Mouse (Mus musculus) stomach, postnatal 0 days (tissue): ENCODE measurements around the gene Nuak2. TPM values are rescaled to one million over a fixed set of nuclear protein-coding genes. Genes with fewer than 3 reads are reported as not detected.

Source experiments
- ATAC-seq: fragments of 200-750 bp; cut with Nextera tagmentation; 2 replicates; pipeline ENCODE4 v1.8.0; 2017; ENCODE audit not compliant: low FRiP score, low TSS enrichment
- DNase-seq: peaks from one replicate; pipeline ENCODE4 v3.0.0-alpha.2; 2016; ENCODE audit warnings: low spot score
- H3K27ac ChIP-seq: fragments of 300-500 bp; sonication (generic); replicated peaks from 2 replicates; pipeline ENCODE4 v1.5.1; 2014; ENCODE audit warnings: mild to moderate bottlenecking, control low read depth
- H3K27me3 ChIP-seq: fragments of 300-500 bp; sonication (generic); 2 replicates; pipeline ENCODE4 v1.6.1; 2014; ENCODE audit warnings: low read length; ENCODE audit not compliant: control insufficient read depth, insufficient read depth
- H3K36me3 ChIP-seq: fragments of 300-500 bp; sonication (generic); 2 replicates; pipeline ENCODE4 v1.6.1; 2014; ENCODE audit warnings: low read length, mixed read lengths; ENCODE audit not compliant: control insufficient read depth, insufficient read depth
- H3K4me1 ChIP-seq: fragments of 300-500 bp; sonication (generic); replicated peaks from 2 replicates; pipeline ENCODE4 v1.6.1; 2014; ENCODE audit warnings: antibody characterized with exemption; ENCODE audit not compliant: control insufficient read depth, insufficient read depth
- H3K4me2 ChIP-seq: fragments of 300-500 bp; sonication (generic); replicated peaks from 2 replicates; pipeline ENCODE4 v1.6.1; 2014; ENCODE audit warnings: low read depth, mild to moderate bottlenecking, control low read depth, moderate library complexity
- H3K4me3 ChIP-seq: fragments of 300-500 bp; sonication (generic); 2 replicates; pipeline ENCODE4 v1.5.1; 2014; ENCODE audit warnings: low read depth, low read length, control low read depth
- H3K9ac ChIP-seq: fragments of 300-500 bp; sonication (generic); 2 replicates; pipeline ENCODE4 v1.6.1; 2014; ENCODE audit warnings: mild to moderate bottlenecking, low read length, control low read depth, mixed read lengths
- H3K9me3 ChIP-seq: fragments of 300-500 bp; sonication (generic); 2 replicates; pipeline ENCODE4 v1.6.1; 2016; ENCODE audit warnings: low read length; ENCODE audit not compliant: control insufficient read depth
- CTCF ChIP-seq: IDR thresholded peaks from 2 replicates; pipeline ENCODE4 v1.5.1; 2016; ENCODE audit warnings: antibody characterized with exemption, low read depth, mild to moderate bottlenecking, moderate library complexity
- EP300 ChIP-seq: optimal IDR thresholded peaks from 2 replicates; pipeline ENCODE3; 2016; ENCODE audit warnings: antibody characterized with exemption
- WGBS: fragments of 180-500 bp; shearing (Covaris S2); extraction: QIAGEN DNeasy Blood & Tissue Kit; methylation state at CpG from one replicate; pipeline ENCODE4 v1.1.7; 2014; 5-methylcytosine and 5-hydroxymethylcytosine counted together
- polyA plus RNA-seq: library from polyadenylated mRNA; unstranded; fragments of >200 nt; fragmentation: Nextera tagmentation; extraction: Ambion mirVana; gene quantifications from 2 replicates; pipeline ENCODE4 v1.2.1, GENCODE M21; 2015

Gene Nuak2
- polyA plus RNA-seq, 1 experiment from 2014 or later = 6.2 TPM

- Histone ChIP-seq H3K4me2 (no peak overlapping the region), H3K9ac (no peak overlapping the region), H3K4me3 (no peak overlapping the region), H3K9me3 (no peaks in the 10 kb centered on the region), H3K27me3 (no peaks in the 10 kb centered on the region), H3K27ac (no peak overlapping the region), H3K4me1 (0 out of 2 replicates have a peak, but pooled peaks cover 2% of the 10 kb centered on the region), H3K36me3 (no peaks in the 10 kb centered on the region)
- 24% methylated on average over 7 of the region's 7 CpGs for WGBS
- DNase-seq (peak; percentile 78), ATAC-seq (peak; percentile 81)
- TF ChIP-seq EP300 (no peak), CTCF (peak; percentile 99)
These were observed 52.0 kb downstream of the Nuak2 start for GRCm38 (mm10) chr1:132367692-132368506.

- no peak overlapping the region for H3K4me2 ChIP-seq
- DNase-seq = no peak
- TF ChIP-seq CTCF (no peak), EP300 (no peak)
- no peaks in the 10 kb centered on the region for H3K36me3 ChIP-seq
- no peak overlapping the region for H3K4me3 ChIP-seq
- no peaks in the 10 kb centered on the region for H3K27me3 ChIP-seq
- peaks cover 10% of the 10 kb centered on the region for H3K4me1 ChIP-seq
- H3K9me3 ChIP-seq = no peaks in the 10 kb centered on the region
- H3K9ac ChIP-seq = no peak overlapping the region
- no peak overlapping the region for H3K27ac ChIP-seq
- no peak for ATAC-seq
- WGBS = 50% methylated on average over 9 of the region's 9 CpGs
These were observed 54.8 kb downstream of the Nuak2 start for GRCm38 (mm10) chr1:132370681-132371173.

GRCm38 (mm10) chr1:132371298-132372081 lies 55.6 kb downstream of the Nuak2 start:
- no peak for TF ChIP-seq CTCF
- TF ChIP-seq EP300 = no peak
- H3K9me3 ChIP-seq = no peaks in the 10 kb centered on the region
- H3K27ac ChIP-seq = peak overlapping the region; percentile 40; the same call in 1 of the 2 replicates
- H3K36me3 ChIP-seq = no peaks in the 10 kb centered on the region
- H3K4me3 ChIP-seq = no peak overlapping the region
- H3K27me3 ChIP-seq = no peaks in the 10 kb centered on the region
- peak; percentile 68 for DNase-seq
- peaks cover 13% of the 10 kb centered on the region for H3K4me1 ChIP-seq
- peak; percentile 80 for ATAC-seq
- WGBS = 47% methylated on average over 8 of the region's 8 CpGs
- no peak overlapping the region for H3K4me2 ChIP-seq
- H3K9ac ChIP-seq = no peak overlapping the region

GRCm38 (mm10) chr1:132372354-132372753 lies 56.4 kb downstream of the Nuak2 start:
- Histone ChIP-seq H3K4me3 (no peak overlapping the region), H3K27me3 (no peaks in the 10 kb centered on the region), H3K4me1 (peaks cover 13% of the 10 kb centered on the region), H3K36me3 (no peaks in the 10 kb centered on the region), H3K27ac (0 out of 2 replicates have a peak overlapping the region, but pooled peaks have one; percentile 13), H3K4me2 (no peak overlapping the region), H3K9me3 (no peaks in the 10 kb centered on the region), H3K9ac (no peak overlapping the region)
- ATAC-seq (no peak), DNase-seq (no peak)
- WGBS = 84% methylated on average over 5 of the region's 5 CpGs
- TF ChIP-seq EP300 (no peak), CTCF (no peak; the same call in 1 of the 2 replicates)

DNA sequence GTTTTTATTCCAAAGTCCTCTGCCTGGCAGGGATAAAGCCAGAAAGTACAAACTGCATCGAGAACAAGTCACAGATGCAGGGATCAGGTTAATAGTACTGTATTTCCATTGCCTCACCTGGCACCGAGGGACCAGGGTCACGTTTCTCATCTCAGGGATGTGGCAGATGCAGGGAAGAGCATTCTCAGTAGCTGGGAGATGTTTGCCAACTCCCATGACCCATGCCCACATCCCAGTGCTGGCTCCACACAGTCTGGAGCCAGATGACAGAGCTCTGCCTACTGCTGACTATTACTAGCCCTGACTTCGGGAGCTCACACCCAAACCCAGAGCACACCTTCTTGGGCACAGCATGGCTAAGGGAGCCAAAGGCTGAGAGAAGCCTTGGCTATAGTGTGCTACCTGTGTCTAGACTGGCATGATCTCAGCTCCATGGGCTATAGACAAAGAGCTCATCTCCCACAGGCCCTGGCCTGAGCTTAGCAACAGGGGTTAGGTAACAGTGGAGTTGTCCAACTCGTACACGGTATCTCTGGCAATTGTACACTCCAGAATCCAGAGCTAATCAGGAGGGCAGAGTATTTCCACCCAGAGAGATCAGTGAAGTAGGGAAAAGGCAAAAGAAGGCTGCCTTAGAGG lies 57.1 kb downstream of the Nuak2 start:
- ATAC-seq (no peak), DNase-seq (no peak)
- no peaks in the 10 kb centered on the region for H3K27me3 ChIP-seq
- 0 out of 2 replicates have a peak overlapping the region, but pooled peaks have one; percentile 1 for H3K27ac ChIP-seq
- no peak overlapping the region for H3K4me2 ChIP-seq
- H3K9me3 ChIP-seq = no peaks in the 10 kb centered on the region
- H3K4me3 ChIP-seq = no peak overlapping the region
- H3K9ac ChIP-seq = no peak overlapping the region
- peaks cover 13% of the 10 kb centered on the region for H3K4me1 ChIP-seq
- TF ChIP-seq CTCF (no peak), EP300 (no peak)
- 85% methylated on average over 6 of the region's 6 CpGs for WGBS
- H3K36me3 ChIP-seq = no peaks in the 10 kb centered on the region
